Mouse (Mus musculus) kidney, postnatal 0 days (tissue): Measurements from ENCODE around the gene Atp2a2. TPM values are rescaled to one million over a fixed set of nuclear protein-coding genes. Genes with fewer than 3 reads are reported as not detected.
"Not testable (repeated sequence)": the region's sequence is repeated elsewhere in the genome, so short reads cannot be mapped to it uniquely, and the experiment has no call there.

Source experiments
- ATAC-seq: fragments of 200-750 bp; cut with Nextera tagmentation; replicated peaks from 2 replicates; pipeline ENCODE4 v1.8.0; 2017; ENCODE audit warnings: low read depth, moderate number of reproducible peaks, moderate TSS enrichment, moderate library complexity; ENCODE audit not compliant: low FRiP score
- DNase-seq: peaks from one replicate; pipeline ENCODE4 v3.0.0-alpha.2; 2016; ENCODE audit warnings: low spot score
- H3K27ac ChIP-seq: fragments of 300-500 bp; sonication (generic); 2 replicates; pipeline ENCODE4 v1.5.1; 2014; ENCODE audit warnings: mild to moderate bottlenecking
- H3K27me3 ChIP-seq: fragments of 300-500 bp; sonication (generic); 2 replicates; pipeline ENCODE4 v1.6.1; 2014; ENCODE audit warnings: low read length, mixed read lengths; ENCODE audit not compliant: insufficient read depth
- H3K36me3 ChIP-seq: fragments of 300-500 bp; sonication (generic); 2 replicates; pipeline ENCODE4 v1.6.1; 2014; ENCODE audit warnings: low read length, mixed read lengths; ENCODE audit not compliant: insufficient read depth
- H3K4me1 ChIP-seq: fragments of 300-500 bp; sonication (generic); replicated peaks from 2 replicates; pipeline ENCODE4 v1.6.1; 2014; ENCODE audit warnings: antibody characterized with exemption, low read length, mixed read lengths; ENCODE audit not compliant: insufficient read depth
- H3K4me2 ChIP-seq: fragments of 300-500 bp; sonication (generic); 2 replicates; pipeline ENCODE4 v1.6.1; 2014; ENCODE audit warnings: mild to moderate bottlenecking, low read length, moderate library complexity, mixed read lengths
- H3K4me3 ChIP-seq: fragments of 300-500 bp; sonication (generic); replicated peaks from 2 replicates; pipeline ENCODE4 v1.5.1; 2014; ENCODE audit warnings: low read depth, low read length
- H3K9ac ChIP-seq: fragments of 300-500 bp; sonication (generic); 2 replicates; pipeline ENCODE4 v1.6.1; 2014; ENCODE audit warnings: low read depth, low read length
- H3K9me3 ChIP-seq: fragments of 300-500 bp; sonication (generic); replicated peaks from 2 replicates; pipeline ENCODE4 v1.6.1; 2016; ENCODE audit warnings: low read length, inconsistent platforms, mixed read lengths
- CTCF ChIP-seq: IDR thresholded peaks from 2 replicates; pipeline ENCODE4 v1.5.1; 2016; ENCODE audit warnings: antibody characterized with exemption, low read depth, mild to moderate bottlenecking, moderate library complexity
- WGBS: fragments of 180-500 bp; shearing (Covaris S2); extraction: QIAGEN DNeasy Blood & Tissue Kit; methylation state at CpG from one replicate; pipeline ENCODE4 v1.1.7; 2014; 5-methylcytosine and 5-hydroxymethylcytosine counted together
- polyA plus RNA-seq: library from polyadenylated mRNA; unstranded; fragments of >200 nt; fragmentation: Nextera tagmentation; extraction: Ambion mirVana; gene quantifications from 2 replicates; pipeline ENCODE4 v1.2.1, GENCODE M21; 2015

Atp2a2 gene
- polyA plus RNA-seq, 1 experiment from 2014 or later, result 38.5 TPM

- ATAC-seq (no peak), DNase-seq (no peak)
- H3K27me3 ChIP-seq, result no peaks in the 10 kb centered on the region
- H3K27ac ChIP-seq, result no peak overlapping the region
- no peak for TF ChIP-seq CTCF
- WGBS, result 40% methylated on average over 1 of the region's 1 CpGs
- H3K4me3 ChIP-seq, result no peak overlapping the region
- no peaks in the 10 kb centered on the region for H3K9me3 ChIP-seq
- H3K4me1 ChIP-seq, result peaks cover 6% of the 10 kb centered on the region; the same call in 1 of the 2 replicates
- H3K36me3 ChIP-seq, result peaks cover 22% of the 10 kb centered on the region; the same call in 1 of the 2 replicates
- no peak overlapping the region for H3K4me2 ChIP-seq
- H3K9ac ChIP-seq, result no peak overlapping the region
Observed at GRCm38 (mm10) chr5:122494449-122494848, 7.6 kb downstream of the Atp2a2 start.

GRCm38 (mm10) chr5:122493035-122493434, 9.0 kb downstream of the Atp2a2 start:
- no peaks in the 10 kb centered on the region for H3K9me3 ChIP-seq
- ATAC-seq, result no peak
- peaks cover 31% of the 10 kb centered on the region; the same call in 1 of the 2 replicates for H3K36me3 ChIP-seq
- no peak overlapping the region for H3K9ac ChIP-seq
- peaks cover 4% of the 10 kb centered on the region; the same call in 1 of the 2 replicates for H3K4me1 ChIP-seq
- no peak overlapping the region for H3K4me3 ChIP-seq
- WGBS, result 70% methylated on average over 2 of the region's 2 CpGs
- H3K4me2 ChIP-seq, result no peak overlapping the region
- no peak for DNase-seq
- H3K27me3 ChIP-seq, result no peaks in the 10 kb centered on the region
- no peak for TF ChIP-seq CTCF
- H3K27ac ChIP-seq, result no peak overlapping the region

DNA sequence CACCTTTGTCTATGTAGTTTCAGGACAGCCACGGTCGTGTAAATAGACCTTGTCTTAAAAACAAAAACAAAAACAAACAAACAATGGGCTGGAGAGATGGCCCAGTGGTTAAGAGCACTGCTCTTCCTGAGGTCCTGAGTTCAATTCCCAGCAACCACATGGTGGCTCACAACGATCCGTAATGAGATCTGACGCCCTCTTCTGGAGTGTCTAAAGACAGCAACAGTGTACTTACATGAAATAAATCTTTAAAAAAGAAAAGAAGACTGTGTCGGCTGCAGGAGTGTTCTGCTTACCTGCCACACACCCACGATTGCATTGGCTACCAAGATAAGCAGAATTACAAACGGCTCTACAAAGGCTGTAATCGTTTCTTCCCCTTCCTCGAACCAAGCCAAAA, 10.6 kb downstream of the Atp2a2 start:
- H3K4me3 ChIP-seq, result no peak overlapping the region
- WGBS, result 85% methylated on average over 10 of the region's 10 CpGs
- TF ChIP-seq CTCF, result peak; percentile 22; the same call in 1 of the 2 replicates

DNA sequence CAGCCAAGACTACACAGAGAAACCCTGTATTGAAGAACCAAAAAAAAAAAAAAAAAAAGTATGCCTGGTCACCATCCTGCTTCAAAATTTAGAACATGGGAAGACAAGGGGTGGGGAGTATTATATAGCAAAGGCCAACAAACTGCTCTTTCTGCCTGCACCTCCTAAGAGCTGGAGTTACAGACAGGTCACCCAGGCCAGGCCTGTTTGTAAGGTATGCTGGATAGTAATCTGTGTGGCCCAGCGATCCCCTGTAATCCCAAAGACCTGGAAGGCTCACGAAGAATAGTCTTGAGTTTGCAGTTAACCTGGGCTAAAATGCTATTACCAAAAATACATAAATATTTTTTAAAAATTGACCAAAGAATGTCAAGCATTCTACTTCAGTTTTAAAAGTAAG, 11.9 kb downstream of the Atp2a2 start:
- ATAC-seq (no peak), DNase-seq (no peak)
- H3K4me3 ChIP-seq, result no peak overlapping the region
- no peak for TF ChIP-seq CTCF
- no peaks in the 10 kb centered on the region for H3K4me1 ChIP-seq
- H3K9ac ChIP-seq, result no peak overlapping the region
- no peaks in the 10 kb centered on the region for H3K27me3 ChIP-seq
- peaks cover 40% of the 10 kb centered on the region for H3K36me3 ChIP-seq
- H3K9me3 ChIP-seq, result no peaks in the 10 kb centered on the region
- 97% methylated on average over 2 of the region's 2 CpGs for WGBS
- H3K27ac ChIP-seq, result no peak overlapping the region
- no peak overlapping the region for H3K4me2 ChIP-seq

More for the DNA sequence above, 10.6 kb downstream of the Atp2a2 start:
- no peaks in the 10 kb centered on the region for H3K4me1 ChIP-seq
- peaks cover 37% of the 10 kb centered on the region; the same call in 1 of the 2 replicates for H3K36me3 ChIP-seq
- H3K9ac ChIP-seq, result no peak overlapping the region
- ATAC-seq (no peak), DNase-seq (no peak)
- H3K27me3 ChIP-seq, result no peaks in the 10 kb centered on the region
- no peaks in the 10 kb centered on the region for H3K9me3 ChIP-seq
- H3K27ac ChIP-seq, result no peak overlapping the region
- no peak overlapping the region for H3K4me2 ChIP-seq

- Histone ChIP-seq H3K9me3 (no peaks in the 10 kb centered on the region), H3K27ac (no peak overlapping the region), H3K4me1 (no peaks in the 10 kb centered on the region), H3K4me3 (no peak overlapping the region), H3K36me3 (peaks cover 50% of the 10 kb centered on the region), H3K9ac (no peak overlapping the region), H3K27me3 (no peaks in the 10 kb centered on the region), H3K4me2 (no peak overlapping the region)
- ATAC-seq (no peak), DNase-seq (no peak)
- 85% methylated on average over 6 of the region's 6 CpGs for WGBS
- TF ChIP-seq CTCF, result no peak
Observed at GRCm38 (mm10) chr5:122487825-122488224, 14.2 kb downstream of the Atp2a2 start.

GRCm38 (mm10) chr5:122486243-122486642, 15.8 kb downstream of the Atp2a2 start:
- H3K4me3 ChIP-seq, H3K27me3 ChIP-seq, H3K4me2 ChIP-seq, H3K4me1 ChIP-seq, H3K9ac ChIP-seq, ATAC-seq, DNase-seq, H3K9me3 ChIP-seq, H3K27ac ChIP-seq: not testable (repeated sequence)
- 76% methylated on average over 5 of the region's 5 CpGs for WGBS
- peaks cover 53% of the 10 kb centered on the region for H3K36me3 ChIP-seq
